Mouse (Mus musculus) intestine, postnatal 0 days (tissue): ENCODE data around the gene Zmynd8. TPM values are rescaled to one million over a fixed set of nuclear protein-coding genes. Genes with fewer than 3 reads are reported as not detected.

Experiments
- ATAC-seq: fragments of 200-750 bp; cut with Nextera tagmentation; 2 replicates; pipeline ENCODE4 v1.8.0; 2017; ENCODE audit warnings: mild to moderate bottlenecking, moderate TSS enrichment, moderate library complexity
- H3K27ac ChIP-seq: fragments of 300-500 bp; sonication (generic); 2 replicates; pipeline ENCODE4 v1.5.1; 2014; ENCODE audit warnings: mild to moderate bottlenecking, low read depth, low read length, moderate library complexity
- H3K27me3 ChIP-seq: fragments of 300-500 bp; sonication (generic); replicated peaks from 2 replicates; pipeline ENCODE4 v1.6.1; 2014; ENCODE audit warnings: low read length, mixed read lengths; ENCODE audit not compliant: control insufficient read depth, insufficient read depth
- H3K36me3 ChIP-seq: fragments of 300-500 bp; sonication (generic); 2 replicates; pipeline ENCODE4 v1.6.1; 2014; ENCODE audit warnings: mild to moderate bottlenecking, moderate library complexity; ENCODE audit not compliant: control insufficient read depth, insufficient read depth
- H3K4me1 ChIP-seq: fragments of 300-500 bp; sonication (generic); replicated peaks from 2 replicates; pipeline ENCODE4 v1.6.1; 2014; ENCODE audit warnings: antibody characterized with exemption, low read length, mixed read lengths; ENCODE audit not compliant: control insufficient read depth, insufficient read depth
- H3K4me2 ChIP-seq: fragments of 300-500 bp; sonication (generic); replicated peaks from 2 replicates; pipeline ENCODE4 v1.6.1; 2014; ENCODE audit warnings: low read depth, mild to moderate bottlenecking, moderate library complexity
- H3K4me3 ChIP-seq: fragments of 300-500 bp; sonication (generic); 2 replicates; pipeline ENCODE4 v1.5.1; 2014; ENCODE audit warnings: low read depth, low read length
- H3K9ac ChIP-seq: fragments of 300-500 bp; sonication (generic); 2 replicates; pipeline ENCODE4 v1.6.1; 2014; ENCODE audit warnings: mild to moderate bottlenecking, low read depth, low read length
- H3K9me3 ChIP-seq: fragments of 300-500 bp; sonication (generic); 2 replicates; pipeline ENCODE4 v1.6.1; 2016; ENCODE audit warnings: mixed run types; ENCODE audit not compliant: control insufficient read depth
- CTCF ChIP-seq: sonication (generic); IDR thresholded peaks from 2 replicates; pipeline ENCODE4 v1.5.1; 2016; ENCODE audit warnings: low read depth, mild to moderate bottlenecking, control low read depth, antibody characterized with exemption, moderate library complexity
- WGBS: fragments of 180-500 bp; shearing (Covaris S2); extraction: QIAGEN DNeasy Blood & Tissue Kit; methylation state at CpG from one replicate; pipeline ENCODE4 v1.1.7; 2014; 5-methylcytosine and 5-hydroxymethylcytosine counted together
- polyA plus RNA-seq: library from polyadenylated mRNA; unstranded; fragments of >200 nt; fragmentation: Nextera tagmentation; extraction: Ambion mirVana; gene quantifications from 2 replicates; pipeline ENCODE4 v1.2.1, GENCODE M21; 2015

Gene Zmynd8
- polyA plus RNA-seq, 1 experiment from 2014 or later, result 43.5 TPM

GRCm38 (mm10) chr2:165858453-165859384 is 40.1 kb downstream of the Zmynd8 start:
- WGBS, result 14% methylated on average over 12 of the region's 12 CpGs
- Histone ChIP-seq H3K4me3 (no peak overlapping the region), H3K4me1 (peaks cover 29% of the 10 kb centered on the region), H3K27ac (peak overlapping the region; percentile 98), H3K27me3 (no peaks in the 10 kb centered on the region), H3K4me2 (peak overlapping the region; percentile 52), H3K9me3 (no peaks in the 10 kb centered on the region), H3K36me3 (peaks cover 20% of the 10 kb centered on the region; the same call in 1 of the 2 replicates), H3K9ac (no peak overlapping the region)
- TF ChIP-seq CTCF, result no peak
- no peak for ATAC-seq

- H3K4me1 ChIP-seq, result peaks cover 31% of the 10 kb centered on the region
- peak; percentile 75 for ATAC-seq
- H3K4me3 ChIP-seq, result peak overlapping the region; percentile 11
- no peaks in the 10 kb centered on the region for H3K9me3 ChIP-seq
- peaks cover 27% of the 10 kb centered on the region; the same call in 1 of the 2 replicates for H3K36me3 ChIP-seq
- H3K27me3 ChIP-seq, result no peaks in the 10 kb centered on the region
- peak overlapping the region; percentile 98 for H3K27ac ChIP-seq
- TF ChIP-seq CTCF, result no peak
- WGBS, result 1% methylated on average over 22 of the region's 22 CpGs
- H3K9ac ChIP-seq, result peak overlapping the region; percentile 32
- H3K4me2 ChIP-seq, result peak overlapping the region; percentile 52
Measured at GRCm38 (mm10) chr2:165857841-165858426, 40.9 kb downstream of the Zmynd8 start.

- Histone ChIP-seq H3K4me3 (peak overlapping the region; percentile 11), H3K4me1 (peaks cover 34% of the 10 kb centered on the region)
Measured at GRCm38 (mm10) chr2:165857395-165857831, 41.4 kb downstream of the Zmynd8 start.

GRCm38 (mm10) chr2:165856611-165857200 is 42.1 kb downstream of the Zmynd8 start:
- WGBS, result 55% methylated on average over 7 of the region's 7 CpGs
- H3K36me3 ChIP-seq, result peaks cover 30% of the 10 kb centered on the region
- H3K27me3 ChIP-seq, result no peaks in the 10 kb centered on the region
- no peak overlapping the region for H3K9ac ChIP-seq
- peak overlapping the region; percentile 98 for H3K27ac ChIP-seq
- peaks cover 34% of the 10 kb centered on the region for H3K4me1 ChIP-seq
- TF ChIP-seq CTCF, result no peak
- H3K4me2 ChIP-seq, result peak overlapping the region; percentile 52
- H3K9me3 ChIP-seq, result no peaks in the 10 kb centered on the region
- H3K4me3 ChIP-seq, result no peak overlapping the region
- no peak for ATAC-seq

More at GRCm38 (mm10) chr2:165857395-165857831, 41.4 kb downstream of the Zmynd8 start:
- H3K36me3 ChIP-seq, result peaks cover 32% of the 10 kb centered on the region; the same call in 1 of the 2 replicates
- WGBS, result 5% methylated on average over 4 of the region's 4 CpGs
- ATAC-seq, result peak; percentile 67
- H3K4me2 ChIP-seq, result peak overlapping the region; percentile 52
- H3K9ac ChIP-seq, result peak overlapping the region; percentile 32
- no peak for TF ChIP-seq CTCF
- H3K27ac ChIP-seq, result peak overlapping the region; percentile 98
- no peaks in the 10 kb centered on the region for H3K9me3 ChIP-seq
- H3K27me3 ChIP-seq, result no peaks in the 10 kb centered on the region

GRCm38 (mm10) chr2:165855641-165856301 is 43.0 kb downstream of the Zmynd8 start:
- 34% methylated on average over 6 of the region's 6 CpGs for WGBS
- Histone ChIP-seq H3K9ac (no peak overlapping the region), H3K9me3 (no peaks in the 10 kb centered on the region), H3K36me3 (peaks cover 27% of the 10 kb centered on the region), H3K27me3 (no peaks in the 10 kb centered on the region), H3K4me3 (no peak overlapping the region), H3K27ac (peak overlapping the region; percentile 98), H3K4me2 (peak overlapping the region; percentile 3; the same call in 1 of the 2 replicates), H3K4me1 (peaks cover 34% of the 10 kb centered on the region)
- no peak for TF ChIP-seq CTCF
- peak; percentile 26 for ATAC-seq
